Mouse (Mus musculus) C3H10T1/2 (cell line): Measurements from ENCODE around the gene Gm5662. TPM values are rescaled to one million over a fixed set of nuclear protein-coding genes. Genes with fewer than 3 reads are reported as not detected.

Experiments
- polyA plus RNA-seq, 2 experiments: library from polyadenylated mRNA; unstranded; fragments of >200 nt; fragmentation: generic; extraction: Trizol; gene quantifications; one replicate each; pipeline ENCODE4 v1.2.1; 2012; ENCODE audit warnings: missing spikeins in 2 of 2

Gm5662 gene
- polyA plus RNA-seq, result under 1 TPM; 0.01 to 0.14 TPM

DNA sequence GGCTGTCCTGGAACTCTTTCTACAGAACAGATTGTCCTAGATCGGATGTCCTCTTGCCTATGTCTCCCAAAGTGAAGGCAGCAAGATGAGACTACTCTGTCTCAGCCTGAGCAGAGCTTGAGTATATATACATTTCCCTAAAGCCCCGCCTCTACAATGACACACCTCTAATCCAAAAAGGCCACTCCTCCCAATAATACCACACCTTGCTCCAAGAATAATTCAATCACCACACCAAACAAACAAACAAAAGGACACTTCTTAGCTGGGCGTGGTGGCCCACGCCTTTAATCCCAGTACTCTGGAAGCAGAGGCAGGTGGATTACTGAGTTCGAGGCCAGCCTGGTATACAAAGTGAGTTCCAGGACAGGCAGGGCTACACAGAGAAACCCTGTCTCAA lies at the start of gene Gm5662:
TSS of gene Gm5662 (minus strand) at position 101 of the 400 bp plus-strand sequence.

DNA sequence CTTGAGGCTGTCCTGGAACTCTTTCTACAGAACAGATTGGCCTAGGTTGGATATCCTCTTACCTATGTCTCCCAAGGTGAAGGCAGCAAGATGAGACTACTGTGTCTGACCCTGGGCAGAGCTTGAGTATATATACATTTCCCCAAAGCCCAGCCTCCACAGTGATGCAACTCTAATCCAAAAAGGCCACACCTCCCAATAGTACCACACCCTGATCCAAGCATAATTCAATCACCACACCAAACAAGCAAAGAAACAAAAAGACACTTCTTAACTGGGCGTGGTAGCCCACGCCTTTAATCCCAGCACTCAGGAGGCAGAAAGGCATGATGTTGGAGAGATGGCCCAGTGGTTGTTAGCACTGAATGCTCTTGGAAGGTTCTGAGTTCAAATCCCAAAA lies 49.6 kb upstream of the Gm5662 start, which contains the start of gene Gm5039:
TSS of gene Gm5039 (minus strand) at position 101 of the 400 bp plus-strand sequence.

DNA sequence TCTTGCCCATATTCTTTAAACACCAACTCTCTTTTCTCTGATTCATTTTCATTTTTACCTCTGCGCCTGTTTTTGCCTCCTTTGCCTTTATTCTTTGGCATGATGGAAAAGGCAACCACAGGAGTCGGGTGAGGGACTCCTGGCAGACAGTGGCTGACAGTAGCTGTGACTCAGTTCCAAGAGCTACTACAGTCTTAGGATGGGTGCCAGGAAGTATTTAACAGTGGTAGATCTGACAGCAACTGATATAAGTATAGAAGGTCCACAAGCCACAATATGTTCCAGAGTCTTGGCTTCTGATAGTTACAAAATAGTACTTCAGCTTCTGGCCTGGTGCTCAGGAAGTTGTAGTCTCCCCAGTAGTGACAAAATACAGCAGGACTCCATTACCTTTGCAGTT lies 24.3 kb downstream of the Gm5662 start, which contains the start of gene Gm8332:
TSS of gene Gm8332 (minus strand) at position 101 of the 400 bp plus-strand sequence.

Other genes with a start within 250 kb of the Gm5662 start
- not detected for gene Gm2056, start 247.5 kb downstream of the Gm5662 start, polyA plus RNA-seq
- gene Gm16368, start 190.8 kb downstream of the Gm5662 start, polyA plus RNA-seq, result not detected
- gene Gm10436, start 92.4 kb downstream of the Gm5662 start, polyA plus RNA-seq, result not detected
- gene Gm8332, start 24.4 kb downstream of the Gm5662 start, polyA plus RNA-seq, result not detected
- under 1 TPM in 1 of 2 experiments, not detected in 1; 0.06 TPM for gene Gm5039, start 49.5 kb upstream of the Gm5662 start, polyA plus RNA-seq
- 1 to 10 TPM; 5.3 to 8.9 TPM for gene Adck1, start 86.1 kb upstream of the Gm5662 start, polyA plus RNA-seq